Mouse (Mus musculus): Measurements from ENCODE around the gene Hist1h3g.

GRCm38 (mm10) chr13:23530901-23531875 lies 4.0 kb upstream of the Hist1h3g start, which contains the start of gene Hist1h4h:
- 0 out of 2 replicates have a peak, but pooled peaks have one; percentile 25 for TF ChIP-seq CTCF (IDR thresholded peaks at IDR 0.05; ENCODE audit: borderline replicate concordance, control insufficient read depth, extremely low read depth, insufficient read depth, low read length, poor library complexity)
- TF ChIP-seq POLR2A (IDR thresholded peaks at IDR 0.05; ENCODE audit: control insufficient read depth, extremely low read depth, insufficient read depth, low read length, poor library complexity): peak; percentile 98
